Mouse (Mus musculus) erythroblast, embryonic 14.5 days (primary cell): ENCODE results near the gene BC030867.

Experiments used
- GATA1 ChIP-seq: IDR thresholded peaks from 2 replicates; pipeline ENCODE4 v1.6.1; 2012; ENCODE audit warnings: low read length, inconsistent platforms, mixed read lengths
- TAL1 ChIP-seq: IDR thresholded peaks from 3 replicates; pipeline ENCODE4 v1.6.1; 2012; ENCODE audit warnings: low read length, inconsistent platforms, mixed read lengths

DNA sequence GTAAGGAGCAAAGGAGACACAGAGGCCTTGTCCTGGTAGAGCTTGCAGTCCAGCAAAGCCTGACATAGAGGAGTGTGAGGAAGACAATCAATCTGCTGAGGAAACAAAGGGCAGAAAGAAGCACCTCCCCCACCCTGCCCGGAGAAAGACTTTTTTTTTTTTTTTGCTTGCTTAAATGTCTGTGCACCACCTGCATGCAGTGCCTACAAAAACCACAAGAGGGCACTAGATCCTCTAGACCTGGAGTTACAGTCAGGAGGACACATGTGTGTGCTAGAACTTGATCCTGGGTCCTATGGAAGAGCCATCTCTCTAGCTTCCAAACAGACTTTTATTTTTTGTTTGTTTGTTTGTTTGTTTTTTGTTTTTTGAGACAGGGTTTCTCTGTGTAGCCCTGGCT lies 51.2 kb downstream of the BC030867 start:
- TF ChIP-seq TAL1 (no peak), GATA1 (no peak)
